Mouse (Mus musculus) embryonic facial prominence, embryonic 10.5 days (tissue): ENCODE data around the gene Myoz2. TPM values are rescaled to one million over a fixed set of nuclear protein-coding genes. Genes with fewer than 3 reads are reported as not detected.

Experiments
- DNase-seq: peaks from one replicate; pipeline ENCODE4 v3.0.0-alpha.2; 2017; ENCODE audit warnings: low spot score
- H3K27ac ChIP-seq: fragments of 300-500 bp; sonication (generic); replicated peaks from 2 replicates; pipeline ENCODE4 v1.5.1; 2016; ENCODE audit warnings: mild to moderate bottlenecking
- H3K27me3 ChIP-seq: fragments of 300-500 bp; sonication (generic); replicated peaks from 2 replicates; pipeline ENCODE4 v1.6.1; 2016; ENCODE audit warnings: low read depth, mild to moderate bottlenecking; ENCODE audit not compliant: poor library complexity, severe bottlenecking
- H3K36me3 ChIP-seq: fragments of 300-500 bp; sonication (generic); replicated peaks from 2 replicates; pipeline ENCODE4 v1.6.1; 2016; ENCODE audit warnings: mild to moderate bottlenecking, moderate library complexity
- H3K4me1 ChIP-seq: fragments of 300-500 bp; sonication (generic); 2 replicates; pipeline ENCODE4 v1.6.1; 2016
- H3K4me3 ChIP-seq: fragments of 300-500 bp; sonication (generic); 2 replicates; pipeline ENCODE4 v1.5.1; 2016; ENCODE audit warnings: mild to moderate bottlenecking, moderate library complexity
- H3K9me3 ChIP-seq: fragments of 300-500 bp; sonication (generic); 2 replicates; pipeline ENCODE4 v1.6.1; 2016; ENCODE audit warnings: mild to moderate bottlenecking
- WGBS: fragments of 180-500 bp; shearing (Covaris S2); methylation state at CpG from one replicate; pipeline ENCODE4 v1.1.7; 2016; 5-methylcytosine and 5-hydroxymethylcytosine counted together
- polyA plus RNA-seq: library from polyadenylated mRNA; unstranded; fragments of >200 nt; fragmentation: Nextera tagmentation; extraction: Ambion mirVana; gene quantifications from 2 replicates; pipeline ENCODE4 v1.2.1, GENCODE M21; 2016

Gene Myoz2
- polyA plus RNA-seq, 1 experiment from 2014 or later = not detected

GRCm38 (mm10) chr3:122996968-122997367 is 37.8 kb downstream of the Myoz2 start:
- DNase-seq = no peak

DNA sequence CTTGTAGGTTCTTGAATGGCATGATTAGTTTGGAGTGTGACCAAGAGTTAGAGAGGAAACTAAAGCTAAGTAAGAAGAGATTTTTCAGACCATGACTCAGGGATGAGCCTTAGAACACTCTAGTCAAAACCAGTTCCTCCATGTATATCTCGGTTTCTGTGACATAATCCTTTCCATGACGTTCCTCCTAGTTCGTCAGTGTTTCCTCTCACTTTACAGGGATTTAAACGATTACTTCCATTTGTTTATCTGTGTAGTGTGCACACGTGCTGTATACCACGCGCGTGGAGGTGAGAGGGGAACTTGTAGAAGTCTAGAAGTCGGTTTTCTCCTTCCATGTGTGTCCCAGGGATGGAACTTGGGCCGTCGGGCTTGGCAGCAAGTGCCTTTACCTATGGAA is 47.9 kb downstream of the Myoz2 start:
- Histone ChIP-seq H3K27me3 (no peaks in the 10 kb centered on the region), H3K36me3 (no peaks in the 10 kb centered on the region), H3K4me1 (peaks cover 17% of the 10 kb centered on the region), H3K4me3 (no peak overlapping the region), H3K9me3 (no peaks in the 10 kb centered on the region), H3K27ac (no peak overlapping the region)
- no peak for DNase-seq
- WGBS = 91% methylated on average over 11 of the region's 11 CpGs

More at GRCm38 (mm10) chr3:122996968-122997367, 37.8 kb downstream of the Myoz2 start:
- Histone ChIP-seq H3K27ac (no peak overlapping the region), H3K4me1 (no peaks in the 10 kb centered on the region), H3K36me3 (no peaks in the 10 kb centered on the region), H3K9me3 (no peaks in the 10 kb centered on the region), H3K27me3 (no peaks in the 10 kb centered on the region), H3K4me3 (no peak overlapping the region)
- WGBS = 87% methylated on average over 1 of the region's 1 CpGs

GRCm38 (mm10) chr3:122986386-122986785 is 48.4 kb downstream of the Myoz2 start:
- no peak overlapping the region for H3K27ac ChIP-seq
- no peak for DNase-seq
- no peaks in the 10 kb centered on the region for H3K9me3 ChIP-seq
- no peaks in the 10 kb centered on the region for H3K36me3 ChIP-seq
- no peak overlapping the region for H3K4me3 ChIP-seq
- H3K27me3 ChIP-seq = no peaks in the 10 kb centered on the region
- WGBS = 58% methylated on average over 1 of the region's 1 CpGs
- peaks cover 17% of the 10 kb centered on the region for H3K4me1 ChIP-seq

GRCm38 (mm10) chr3:122985183-122985944 is 49.5 kb downstream of the Myoz2 start:
- 23% methylated on average over 13 of the region's 13 CpGs for WGBS
- Histone ChIP-seq H3K9me3 (no peaks in the 10 kb centered on the region), H3K36me3 (no peaks in the 10 kb centered on the region), H3K27ac (peak overlapping the region; percentile 99), H3K4me3 (peak overlapping the region; percentile 74), H3K4me1 (peaks cover 17% of the 10 kb centered on the region), H3K27me3 (no peaks in the 10 kb centered on the region)
- peak; percentile 27 for DNase-seq

DNA sequence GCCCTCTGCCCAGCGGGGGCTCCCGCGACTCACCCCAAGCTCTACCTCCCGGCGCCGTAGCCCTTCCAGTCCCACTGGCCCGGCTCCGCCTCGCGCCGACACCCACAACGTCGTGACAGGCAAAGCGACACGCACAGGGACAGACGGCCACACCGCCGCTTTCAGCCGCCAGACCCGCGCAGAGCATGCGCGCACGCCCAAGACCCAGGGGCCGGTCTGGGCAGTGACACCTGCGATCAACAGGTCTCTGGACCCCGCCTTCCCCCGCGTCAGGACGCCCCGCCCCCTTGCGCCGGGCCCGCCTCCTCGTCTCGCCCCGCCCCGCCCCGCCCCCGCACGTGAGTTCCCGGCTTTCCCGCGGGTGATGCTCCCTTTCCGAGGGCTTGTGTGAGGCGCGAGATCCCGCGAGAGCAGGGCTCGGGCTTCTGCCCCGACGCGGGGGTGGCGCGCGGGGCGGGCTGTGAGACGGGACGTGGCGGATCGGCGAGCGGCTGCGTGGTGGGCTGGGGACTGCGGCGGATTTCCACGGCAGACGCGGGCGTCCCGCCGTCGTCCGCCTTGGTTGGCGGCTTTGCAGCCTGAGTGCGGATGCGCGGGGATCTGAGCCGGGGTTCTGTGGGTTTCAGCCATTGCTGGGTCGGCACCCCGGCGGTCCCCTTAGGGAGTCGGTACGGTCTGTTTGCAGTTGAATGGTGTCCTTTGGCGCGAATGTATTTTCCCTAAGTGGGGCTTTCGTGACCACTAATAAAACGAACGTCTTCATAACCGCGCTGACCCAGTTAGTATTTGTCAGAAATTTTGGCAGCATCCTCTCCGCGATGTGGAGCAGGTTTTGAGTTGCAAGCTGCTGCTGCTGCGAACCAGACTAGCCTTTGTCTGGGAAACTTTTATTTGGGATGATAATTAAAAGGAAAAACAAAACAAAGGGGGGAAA is 50.3 kb downstream of the Myoz2 start, which contains the start of gene Usp53:
Gene Usp53, minus strand, starts transcription at position 262 of the 934 bp plus-strand sequence.
- no peaks in the 10 kb centered on the region for H3K36me3 ChIP-seq
- under 1% methylated on average over 94 of the region's 94 CpGs for WGBS
- H3K4me1 ChIP-seq = peaks cover 17% of the 10 kb centered on the region
- no peaks in the 10 kb centered on the region for H3K9me3 ChIP-seq
- no peaks in the 10 kb centered on the region for H3K27me3 ChIP-seq
- H3K4me3 ChIP-seq = peak within 1 kb of the TSS; percentile 74
- peak within 1 kb of the TSS; percentile 99 for H3K27ac ChIP-seq
- DNase-seq = peak; percentile 99

DNA sequence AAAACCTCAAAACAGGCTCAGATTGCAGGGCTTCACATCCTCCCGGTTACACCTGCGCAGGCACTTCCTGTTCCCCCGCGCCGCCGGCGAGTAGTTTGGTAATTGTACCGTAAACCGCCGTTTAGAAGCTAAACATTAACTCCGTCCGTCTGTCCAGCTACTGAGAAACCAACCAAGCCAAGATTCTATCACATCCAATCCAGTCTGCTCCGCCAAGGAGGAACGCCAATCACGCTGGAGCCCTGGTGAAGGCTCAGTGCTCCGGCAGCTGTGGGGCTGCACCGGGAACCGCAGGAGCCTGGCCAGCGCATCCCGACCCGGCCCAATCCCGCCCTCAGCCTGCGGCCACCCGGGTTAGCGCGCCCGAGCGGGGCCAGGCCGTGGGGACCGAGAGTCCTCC is 51.0 kb downstream of the Myoz2 start:
- peaks cover 17% of the 10 kb centered on the region for H3K4me1 ChIP-seq
- WGBS = under 1% methylated on average over 30 of the region's 30 CpGs
- DNase-seq = no peak

DNA sequence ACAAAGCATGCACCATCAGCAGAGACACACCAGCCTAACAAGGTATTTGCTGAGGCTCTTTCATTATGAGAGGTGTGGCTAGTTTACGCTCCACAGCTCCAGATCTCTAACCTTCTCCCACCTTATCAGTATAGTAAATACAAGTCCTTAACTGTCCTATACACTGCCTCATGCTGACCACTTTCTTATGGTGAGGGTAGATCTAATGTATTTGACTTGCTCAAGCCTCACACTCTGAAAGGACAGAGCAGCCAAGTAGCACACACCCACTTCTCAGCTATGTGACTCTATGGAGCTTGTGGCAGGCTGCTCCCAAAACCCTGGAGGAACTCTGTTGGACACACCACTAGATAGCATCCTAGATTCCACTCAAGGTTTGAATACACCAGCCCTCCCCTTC is 58.9 kb downstream of the Myoz2 start:
- no peak for DNase-seq
- Histone ChIP-seq H3K36me3 (0 out of 2 replicates have a peak, but pooled peaks cover 5% of the 10 kb centered on the region), H3K27ac (no peak overlapping the region), H3K4me1 (peaks cover 18% of the 10 kb centered on the region), H3K4me3 (no peak overlapping the region), H3K9me3 (no peaks in the 10 kb centered on the region), H3K27me3 (no peaks in the 10 kb centered on the region)
- WGBS = 90% methylated on average over 1 of the region's 1 CpGs

More for the DNA sequence above, 51.0 kb downstream of the Myoz2 start:
- 0 out of 2 replicates have a peak, but pooled peaks cover 4% of the 10 kb centered on the region for H3K36me3 ChIP-seq
- H3K27ac ChIP-seq = peak overlapping the region; percentile 99
- no peaks in the 10 kb centered on the region for H3K9me3 ChIP-seq
- no peaks in the 10 kb centered on the region for H3K27me3 ChIP-seq
- peak overlapping the region; percentile 74 for H3K4me3 ChIP-seq

DNA sequence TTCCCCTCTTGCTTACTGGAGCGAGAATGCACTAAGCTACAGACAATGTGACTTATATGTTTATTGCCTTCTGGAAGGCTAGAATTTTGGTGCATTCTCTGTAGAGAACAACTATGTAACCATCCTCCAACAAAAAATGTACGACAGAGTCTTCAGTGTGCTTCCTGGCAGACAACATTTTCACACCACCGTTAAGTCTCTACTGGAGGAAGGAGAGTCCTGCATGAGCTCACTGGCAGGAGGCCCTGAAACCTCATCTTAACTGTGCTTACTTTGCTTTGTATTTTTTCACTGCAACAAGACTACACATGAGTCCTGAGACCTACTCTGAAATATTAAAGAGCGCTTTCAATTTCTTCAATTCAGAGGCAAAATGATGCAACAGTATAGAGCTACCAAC is 59.5 kb downstream of the Myoz2 start:
- Histone ChIP-seq H3K27ac (no peak overlapping the region), H3K4me1 (peaks cover 18% of the 10 kb centered on the region), H3K4me3 (no peak overlapping the region), H3K27me3 (no peaks in the 10 kb centered on the region), H3K9me3 (no peaks in the 10 kb centered on the region), H3K36me3 (0 out of 2 replicates have a peak, but pooled peaks cover 5% of the 10 kb centered on the region)
- DNase-seq = no peak
- WGBS = 91% methylated on average over 4 of the region's 4 CpGs

- WGBS = 84% methylated on average over 3 of the region's 3 CpGs
- Histone ChIP-seq H3K4me1 (peaks cover 18% of the 10 kb centered on the region), H3K9me3 (no peaks in the 10 kb centered on the region), H3K27me3 (no peaks in the 10 kb centered on the region), H3K4me3 (no peak overlapping the region), H3K27ac (no peak overlapping the region), H3K36me3 (0 out of 2 replicates have a peak, but pooled peaks cover 5% of the 10 kb centered on the region)
- no peak for DNase-seq
These were observed 60.0 kb downstream of the Myoz2 start for GRCm38 (mm10) chr3:122974833-122975232.

DNA sequence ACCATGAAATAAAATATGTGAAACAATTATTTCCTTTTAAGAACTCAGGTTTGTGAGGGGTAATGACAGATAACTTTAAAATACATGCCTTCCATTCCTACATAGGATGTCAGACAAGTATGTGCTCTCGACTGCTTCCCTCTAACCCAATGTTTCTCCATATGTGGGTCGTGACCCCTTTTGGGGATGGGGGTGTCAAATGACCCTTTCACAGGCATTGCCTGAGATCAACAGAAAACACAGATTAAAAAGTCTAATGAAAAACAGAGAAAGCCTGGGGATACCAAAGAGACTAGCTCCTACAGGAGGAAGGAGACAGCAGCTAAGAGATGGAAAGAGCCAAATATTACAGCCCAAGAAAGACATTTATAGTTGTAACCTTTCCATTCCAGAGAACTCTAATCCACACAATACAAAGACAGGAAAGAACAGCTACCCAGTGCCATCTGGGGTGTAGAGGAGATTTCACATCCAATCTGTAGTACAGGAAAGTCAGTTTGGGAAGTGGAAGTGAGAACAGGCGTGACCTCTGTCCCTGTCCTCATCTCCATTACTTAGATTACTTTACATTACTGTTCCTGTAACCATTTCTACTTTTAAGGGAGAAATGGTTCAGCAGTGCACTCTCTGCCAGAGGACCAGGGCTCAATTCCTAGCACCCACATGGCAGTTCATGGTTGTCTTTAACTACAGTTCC is 62.5 kb downstream of the Myoz2 start:
- Histone ChIP-seq H3K9me3 (no peaks in the 10 kb centered on the region), H3K36me3 (peaks cover 8% of the 10 kb centered on the region), H3K27me3 (no peaks in the 10 kb centered on the region), H3K4me3 (no peak overlapping the region), H3K27ac (no peak overlapping the region; the same call in 1 of the 2 replicates), H3K4me1 (peaks cover 19% of the 10 kb centered on the region)
- 41% methylated on average over 3 of the region's 3 CpGs for whole genome bisulfite sequencing
- peak; percentile 53 for DNase-seq

DNA sequence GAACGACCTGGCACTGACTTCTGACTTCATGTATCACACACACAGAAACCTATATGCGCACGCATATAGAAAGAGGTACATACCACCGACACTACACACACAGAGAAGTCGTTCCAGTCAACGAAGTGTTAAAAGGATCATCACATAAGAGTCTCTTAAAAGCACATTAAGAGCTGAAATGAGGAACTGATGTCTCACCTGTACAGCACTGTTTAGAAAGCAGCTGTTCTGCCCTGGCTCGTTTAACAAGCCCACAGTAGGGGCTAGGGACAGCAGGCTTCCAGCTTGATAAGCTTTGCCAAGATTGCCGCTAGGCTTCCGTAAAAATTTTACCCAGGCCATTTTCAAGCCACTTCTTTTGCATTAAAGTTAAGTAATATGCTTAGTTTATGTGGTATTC is 66.4 kb downstream of the Myoz2 start:
- 91% methylated on average over 9 of the region's 9 CpGs for WGBS
- no peak for DNase-seq
- Histone ChIP-seq H3K4me3 (no peak overlapping the region), H3K27ac (no peak overlapping the region), H3K9me3 (no peaks in the 10 kb centered on the region), H3K4me1 (peaks cover 22% of the 10 kb centered on the region), H3K27me3 (no peaks in the 10 kb centered on the region), H3K36me3 (peaks cover 12% of the 10 kb centered on the region)

DNA sequence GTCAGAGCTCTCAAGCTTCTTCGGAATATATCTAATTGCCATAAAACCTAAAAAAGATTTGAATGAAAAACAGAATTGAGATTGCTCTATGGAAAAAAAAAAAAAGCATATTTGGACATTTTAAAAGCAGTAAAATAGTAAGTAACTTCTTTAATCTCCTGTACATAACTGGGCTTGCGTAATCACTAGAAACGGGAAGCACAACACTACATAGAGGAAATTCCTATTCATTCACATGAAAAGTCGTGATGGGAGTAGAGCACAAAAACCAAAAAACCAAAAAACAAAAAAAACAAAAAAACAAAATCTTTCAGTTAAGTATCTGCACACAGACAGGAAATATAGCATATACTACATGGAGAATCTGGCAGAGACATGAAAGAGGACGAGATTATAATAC is 70.5 kb downstream of the Myoz2 start:
- WGBS = 96% methylated on average over 5 of the region's 5 CpGs
- Histone ChIP-seq H3K36me3 (peaks cover 19% of the 10 kb centered on the region), H3K4me1 (0 out of 2 replicates have a peak, but pooled peaks cover 3% of the 10 kb centered on the region), H3K4me3 (no peak overlapping the region), H3K27me3 (no peaks in the 10 kb centered on the region), H3K27ac (no peak overlapping the region), H3K9me3 (no peaks in the 10 kb centered on the region)
- DNase-seq = no peak
